Mouse (Mus musculus): Measurements from ENCODE around the gene Slc6a21.

DNA sequence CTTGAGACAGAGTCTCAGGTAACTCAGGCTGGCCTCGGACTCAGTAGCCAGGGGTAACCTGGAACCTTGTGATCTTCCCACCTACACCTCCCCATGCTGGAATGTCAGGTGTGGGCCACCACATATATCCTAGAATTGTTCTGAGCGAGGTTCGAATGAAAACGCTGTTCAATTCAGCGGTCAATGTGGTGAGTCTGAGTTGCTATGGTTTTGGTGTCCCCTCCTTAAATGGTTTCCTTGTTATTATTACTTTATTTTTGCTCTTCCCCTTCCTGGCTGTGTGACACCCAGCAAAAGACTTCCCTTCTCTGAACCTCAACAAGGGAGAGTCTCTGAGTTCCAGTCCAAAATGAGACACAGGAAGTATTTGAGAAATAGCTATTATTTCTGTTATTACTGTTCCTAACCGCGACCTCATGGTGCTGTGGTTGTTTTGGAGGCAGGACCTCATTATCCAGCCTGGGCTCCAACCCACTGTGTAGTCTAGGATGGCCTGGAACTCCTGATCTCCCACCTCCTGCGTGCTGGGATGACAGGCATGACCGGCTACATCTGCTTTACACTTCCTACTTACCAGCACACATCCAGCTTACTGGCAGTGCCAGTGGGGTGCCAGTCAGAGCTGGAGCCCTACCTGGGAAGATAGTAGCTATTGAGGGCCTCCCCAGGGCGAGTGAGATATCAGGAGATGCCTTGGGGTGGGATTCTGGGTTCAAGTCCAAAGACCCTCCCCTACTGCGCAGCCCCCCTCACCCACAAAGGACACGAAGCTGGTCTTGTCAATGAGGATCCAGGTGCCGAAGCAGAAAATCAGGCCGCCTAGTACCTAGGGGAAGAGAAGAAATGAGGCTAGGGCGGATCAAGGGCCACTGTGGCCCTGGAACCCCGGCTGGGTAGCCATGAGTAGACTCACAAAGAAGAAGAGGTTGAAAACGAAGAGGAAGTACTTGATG is 39.3 kb upstream of the Slc6a21 start:
- TF ChIP-seq CTCF (IDR thresholded peaks at IDR 0.05; ENCODE audit: low read depth) = no peak
- no peak for TF ChIP-seq EP300 (optimal IDR thresholded peaks at IDR 0.05)

Data from stomach, postnatal 0 days (tissue).